Comparison of ENCODE assay signal across 9 mouse cellular contexts in the genomic region with DNA sequence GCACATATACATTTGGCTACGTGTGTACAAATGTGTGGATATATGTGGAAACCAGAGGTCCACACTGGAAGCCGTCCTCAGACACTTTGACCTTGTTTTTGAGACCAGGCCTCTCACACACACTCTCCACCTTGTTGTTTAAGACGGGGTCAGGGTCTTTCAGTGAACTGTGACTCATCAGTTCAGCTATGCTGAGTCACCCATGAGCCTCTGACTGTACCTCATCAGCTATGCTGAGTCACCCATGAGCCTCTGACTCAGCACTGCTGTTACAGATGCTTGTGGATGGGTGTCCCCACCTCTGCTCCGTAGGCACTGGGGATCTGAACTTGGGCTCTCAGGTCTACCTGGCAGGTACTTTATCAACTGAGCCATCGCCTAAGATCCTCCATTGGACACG.
DNase-seq lines count a peak whose midpoint lies in the region; ATAC-seq and TF ChIP-seq lines count a peak whose summit lies in the region.
"Had no signal": no experiment of that assay in that cellular context is flagged by ENCODE, and none has a peak within 500 bp of the region (broad histone marks: within the 10 kb centered on the region; RNA-seq: fewer than 3 reads in every experiment).

No protein-coding gene starts in this region.

- H3K9me3 ChIP-seq in intestine, embryonic 15.5 days = no peaks in the 10 kb centered on the region
- no peaks in the 10 kb centered on the region for H3K9me3 ChIP-seq in intestine, postnatal 0 days (ENCODE audit: control insufficient read depth)
- H3K9me3 ChIP-seq in CH12.LX (replicated peaks; ENCODE audit: low read length) = no peaks in the 10 kb centered on the region
- no peaks in the 10 kb centered on the region for H3K9me3 ChIP-seq in liver, embryonic 12.5 days (replicated peaks)
- H3K9me3 ChIP-seq: limb, embryonic 12.5 days had no signal

- intact Hi-C loops in left cerebral cortex, postnatal 14 days (cut with DNase I) = no loop called here

- dilution Hi-C loops in CH12.LX (cut with MboI; ENCODE audit: extremely low pct_ligation_motif_present, extremely low pct_unique_long_range_greater_than_20kb, low sequenced_read_pairs) = no loop called here

- in situ Hi-C loops in CH12.LX (cut with MboI; ENCODE audit: low pct_ligation_motif_present, low pct_unique_long_range_greater_than_20kb, low sequenced_read_pairs) = no loop called here

- no peaks in the 10 kb centered on the region for H3K36me3 ChIP-seq in intestine, embryonic 15.5 days
- no peaks in the 10 kb centered on the region; the same call in 1 of the 2 replicates for H3K36me3 ChIP-seq in intestine, postnatal 0 days (ENCODE audit: control insufficient read depth, insufficient read depth)
- peaks cover 0 to 2% of the 10 kb centered on the region in 2 experiments for H3K36me3 ChIP-seq in CH12.LX (replicated peaks in 1 of 2; ENCODE audit: control insufficient read depth in 1 of 2, insufficient read depth in 1 of 2, low read length in 1 of 2)
- H3K36me3 ChIP-seq in liver, embryonic 12.5 days = peaks cover 2% of the 10 kb centered on the region; the same call in 1 of the 2 replicates
- H3K36me3 ChIP-seq: limb, embryonic 12.5 days had no signal

- peak; percentile 70; the same call in 1 of the 2 replicates for TF ChIP-seq EP300 in CH12.LX (IDR thresholded peaks at IDR 0.05; ENCODE audit: low read length)

- TF ChIP-seq CTCF in intestine, postnatal 0 days (IDR thresholded peaks at IDR 0.05; ENCODE audit: low read depth) = no peak
- no peak for TF ChIP-seq CTCF in CH12.LX (conservative IDR thresholded peaks at IDR 0.05 in 1 of 2, IDR thresholded peaks at IDR 0.05 in 1 of 2; ENCODE audit: low read depth in 2 of 2, low read length in 2 of 2)

- H3K79me2 ChIP-seq in CH12.LX (replicated peaks; ENCODE audit: control insufficient read depth, extremely low read depth, insufficient read depth, poor library complexity, severe bottlenecking) = no peaks in the 10 kb centered on the region

- no peaks in the 10 kb centered on the region for H3K4me1 ChIP-seq in intestine, embryonic 15.5 days (replicated peaks)
- no peaks in the 10 kb centered on the region for H3K4me1 ChIP-seq in intestine, postnatal 0 days (replicated peaks; ENCODE audit: control insufficient read depth, insufficient read depth, low read length)
- peaks cover 19 to 83% of the 10 kb centered on the region in 2 experiments for H3K4me1 ChIP-seq in CH12.LX (ENCODE audit: control insufficient read depth in 1 of 2, insufficient read depth in 2 of 2)
- H3K4me1 ChIP-seq in liver, embryonic 12.5 days = peaks cover 68% of the 10 kb centered on the region
- H3K4me1 ChIP-seq: limb, embryonic 12.5 days had no signal

- no peak overlapping the region for H3K9ac ChIP-seq in intestine, embryonic 15.5 days
- H3K9ac ChIP-seq in intestine, postnatal 0 days (ENCODE audit: low read depth, low read length) = no peak overlapping the region
- H3K9ac ChIP-seq in CH12.LX (ENCODE audit: insufficient read depth, low read depth) = no peak overlapping the region
- H3K9ac ChIP-seq in liver, embryonic 12.5 days = peak overlapping the region; percentile 52; the same call in 1 of the 2 replicates
- H3K9ac ChIP-seq: limb, embryonic 12.5 days had no signal

- H3K4me2 ChIP-seq in intestine, embryonic 15.5 days (replicated peaks) = no peak overlapping the region
- H3K4me2 ChIP-seq in intestine, postnatal 0 days (replicated peaks; ENCODE audit: low read depth) = no peak overlapping the region
- peak overlapping the region; percentile 5; the same call in 1 of the 2 replicates for H3K4me2 ChIP-seq in CH12.LX (ENCODE audit: insufficient read depth, low read depth, poor library complexity, severe bottlenecking)
- H3K4me2 ChIP-seq in liver, embryonic 12.5 days = peak overlapping the region; percentile 38
- H3K4me2 ChIP-seq: limb, embryonic 12.5 days had no signal

- TF ChIP-seq RAD21 in CH12.LX (IDR thresholded peaks at IDR 0.05; ENCODE audit: low read depth, low read length) = no peak

- TF ChIP-seq POLR2A in CH12.LX (IDR thresholded peaks at IDR 0.05; ENCODE audit: low read depth, low read length) = no peak

- H3K4me3 ChIP-seq in intestine, embryonic 15.5 days (replicated peaks) = no peak overlapping the region
- H3K4me3 ChIP-seq in intestine, postnatal 0 days (ENCODE audit: low read depth, low read length) = no peak overlapping the region
- H3K4me3 ChIP-seq in CH12.LX (replicated peaks in 1 of 3; ENCODE audit: low read depth in 2 of 3, low read length in 2 of 3, poor library complexity in 1 of 3) = no peak overlapping the region
- H3K4me3 ChIP-seq in liver, embryonic 12.5 days = no peak overlapping the region
- H3K4me3 ChIP-seq: limb, embryonic 12.5 days had no signal

- no peak overlapping the region for H3K27ac ChIP-seq in intestine, embryonic 15.5 days
- H3K27ac ChIP-seq in intestine, postnatal 0 days (ENCODE audit: low read depth, low read length) = no peak overlapping the region
- H3K27ac ChIP-seq in CH12.LX (ENCODE audit: insufficient read depth, low read depth) = peak overlapping the region; percentile 56
- H3K27ac ChIP-seq in liver, embryonic 12.5 days = peak overlapping the region; percentile 60
- H3K27ac ChIP-seq: limb, embryonic 12.5 days had no signal

- H3K27me3 ChIP-seq in intestine, embryonic 15.5 days (replicated peaks) = no peaks in the 10 kb centered on the region
- H3K27me3 ChIP-seq in intestine, postnatal 0 days (replicated peaks; ENCODE audit: control insufficient read depth, insufficient read depth, low read length) = no peaks in the 10 kb centered on the region
- no peaks in the 10 kb centered on the region for H3K27me3 ChIP-seq in CH12.LX (replicated peaks)
- H3K27me3 ChIP-seq in liver, embryonic 12.5 days (replicated peaks) = no peaks in the 10 kb centered on the region
- H3K27me3 ChIP-seq: limb, embryonic 12.5 days had no signal

- 84% methylated on average over 6 of the region's 6 CpGs for WGBS in intestine, embryonic 15.5 days
- 83% methylated on average over 6 of the region's 6 CpGs for WGBS in intestine, postnatal 0 days
- 47% methylated on average over 6 of the region's 6 CpGs for WGBS in liver, embryonic 12.5 days (ENCODE audit: insufficient replicate concordance)

- peak; percentile 90 for DNase-seq in CH12.LX (ENCODE audit: extremely low read depth)
- peak; percentile 51 for DNase-seq in adrenal gland, postnatal 10 days
- DNase-seq in left cerebral cortex, postnatal 14 days (ENCODE audit: low spot score in 2 of 2) = no peak
- no peak for DNase-seq in cerebellum, adult 18-20 months
- DNase-seq in thymus, postnatal 25 days = no peak

- peak; percentile 61; the same call in 1 of the 2 replicates for ATAC-seq in intestine, embryonic 15.5 days
- ATAC-seq in intestine, postnatal 0 days = no peak; the same call in 1 of the 2 replicates
- peak; percentile 97 for ATAC-seq in liver, embryonic 12.5 days

TF ChIP-seq in CH12.LX, 34 proteins besides CTCF, POLR2A, EP300 and RAD21 (continues in another document):
- TF ChIP-seq ZKSCAN1 (IDR thresholded peaks at IDR 0.05; ENCODE audit: borderline replicate concordance, low read depth, low read length) = no peak
- TF ChIP-seq IRF4 (IDR thresholded peaks at IDR 0.05; ENCODE audit: low read depth, low read length) = peak; percentile 21; the same call in 1 of the 2 replicates
- peak; percentile 35; the same call in 1 of the 2 replicates for TF ChIP-seq BHLHE40 (IDR thresholded peaks at IDR 0.05; ENCODE audit: low read depth, low read length)
- TF ChIP-seq NRF1 (IDR thresholded peaks at IDR 0.05; ENCODE audit: low read depth, low read length) = no peak
- 0 out of 2 replicates have a peak, but pooled peaks have one; percentile 18 for TF ChIP-seq TCF12 (IDR thresholded peaks at IDR 0.05; ENCODE audit: low read depth, low read length)
- peak; percentile 83 for TF ChIP-seq JUN (IDR thresholded peaks at IDR 0.05; ENCODE audit: insufficient read depth, low read depth, low read length)
- no peak for TF ChIP-seq USF1 (IDR thresholded peaks at IDR 0.05; ENCODE audit: low read depth, low read length)
- TF ChIP-seq PAX5 (IDR thresholded peaks at IDR 0.05; ENCODE audit: low read length) = no peak
- no peak for TF ChIP-seq POLR2AphosphoS2 (IDR thresholded peaks at IDR 0.05; ENCODE audit: low read depth, low read length)
- 0 out of 2 replicates have a peak, but pooled peaks have one; percentile 24 for TF ChIP-seq MAZ (IDR thresholded peaks at IDR 0.05; ENCODE audit: low read depth, low read length)
- peak; percentile 100 for TF ChIP-seq MAFK (IDR thresholded peaks at IDR 0.05; ENCODE audit: insufficient replicate concordance, low read length)
- TF ChIP-seq RCOR1 (conservative IDR thresholded peaks at IDR 0.05; ENCODE audit: low read depth, low read length) = 0 out of 2 replicates have a peak, but pooled peaks have one; percentile 47
- TF ChIP-seq UBTF (IDR thresholded peaks at IDR 0.05; ENCODE audit: low read depth, low read length) = no peak
- TF ChIP-seq SMC3 (IDR thresholded peaks at IDR 0.05; ENCODE audit: low read depth, low read length) = no peak
- no peak for TF ChIP-seq USF2 (conservative IDR thresholded peaks at IDR 0.05; ENCODE audit: low read depth, low read length)
- TF ChIP-seq E2F4 (IDR thresholded peaks at IDR 0.05; ENCODE audit: insufficient replicate concordance, low read depth, low read length) = no peak
- TF ChIP-seq ZNF384 (IDR thresholded peaks at IDR 0.05; ENCODE audit: low read depth, low read length) = no peak
- no peak for TF ChIP-seq ZMIZ1 (IDR thresholded peaks at IDR 0.05; ENCODE audit: low read depth, low read length)
- TF ChIP-seq CHD2 (IDR thresholded peaks at IDR 0.05; ENCODE audit: low read length) = no peak
- TF ChIP-seq NELFE (IDR thresholded peaks at IDR 0.05; ENCODE audit: low read depth, low read length) = no peak
- peak; percentile 84 for TF ChIP-seq JUND (conservative IDR thresholded peaks at IDR 0.05; ENCODE audit: low read depth, low read length)
- no peak for TF ChIP-seq CHD1 (IDR thresholded peaks at IDR 0.05; ENCODE audit: low read depth, low read length)
- TF ChIP-seq ZC3H11A (IDR thresholded peaks at IDR 0.05; ENCODE audit: low read depth, low read length) = no peak
- no peak for TF ChIP-seq GABPA (IDR thresholded peaks at IDR 0.05; ENCODE audit: insufficient replicate concordance, low read depth, low read length)
- TF ChIP-seq KAT2A (IDR thresholded peaks at IDR 0.05; ENCODE audit: insufficient replicate concordance, low read length) = no peak
- 0 out of 2 replicates have a peak, but pooled peaks have one; percentile 17 for TF ChIP-seq HCFC1 (IDR thresholded peaks at IDR 0.05; ENCODE audit: low read depth, low read length)
- peak; percentile 13; the same call in 1 of the 2 replicates for TF ChIP-seq MAX (IDR thresholded peaks at IDR 0.05; ENCODE audit: low read length)
- TF ChIP-seq MYC (IDR thresholded peaks at IDR 0.05; ENCODE audit: low read depth, low read length) = peak; percentile 53; the same call in 1 of the 2 replicates
- peak; percentile 92 for TF ChIP-seq SIN3A (IDR thresholded peaks at IDR 0.05; ENCODE audit: low read length)
- no peak for TF ChIP-seq ELF1 (IDR thresholded peaks at IDR 0.05; ENCODE audit: low read depth, low read length)

Comparison
In these comparisons a context has a peak if more than half of its experiments do, and no peak if none do; other contexts are left out.
1. H3K27ac ChIP-seq: peak in CH12.LX (single experiment) and liver, embryonic 12.5 days (single experiment); none in intestine, embryonic 15.5 days (single experiment) and intestine, postnatal 0 days (single experiment).
2. H3K4me2 ChIP-seq: peak in CH12.LX (single experiment) and liver, embryonic 12.5 days (single experiment); none in intestine, embryonic 15.5 days (single experiment) and intestine, postnatal 0 days (single experiment).
3. DNase-seq: peak in CH12.LX (single experiment) and adrenal gland, postnatal 10 days (single experiment); none in left cerebral cortex, postnatal 14 days (0 of 2), cerebellum, adult 18-20 months (0 of 2) and thymus, postnatal 25 days (single experiment).